Mouse (Mus musculus): ENCODE results near the gene Tmem198b.

GRCm38 (mm10) chr10:128807018-128807417, 2.8 kb upstream of the Tmem198b start:
- TF ChIP-seq ZC3H11A (IDR thresholded peaks at IDR 0.05; ENCODE audit: low read depth, low read length) (no peak), CTCF (IDR thresholded peaks at IDR 0.05 in 2 of 3, conservative IDR thresholded peaks at IDR 0.05 in 1 of 3; ENCODE audit: control insufficient read depth in 1 of 3, insufficient read depth in 1 of 3, low read depth in 2 of 3, low read length in 3 of 3, poor library complexity in 1 of 3, severe bottlenecking in 1 of 3) (no peak), POLR2A (IDR thresholded peaks at IDR 0.05; ENCODE audit: control insufficient read depth in 1 of 2, insufficient read depth in 1 of 2, low read depth in 1 of 2, low read length in 2 of 2, poor library complexity in 1 of 2) (no peak), USF1 (IDR thresholded peaks at IDR 0.05; ENCODE audit: low read depth, low read length) (no peak), ELF1 (IDR thresholded peaks at IDR 0.05; ENCODE audit: low read depth, low read length) (no peak), MAX (IDR thresholded peaks at IDR 0.05; ENCODE audit: low read length) (no peak)

Measured in MEL (cell line).